Mouse (Mus musculus) limb, embryonic 13.5 days (tissue): ENCODE results near the gene Gm5795. TPM values are rescaled to one million over a fixed set of nuclear protein-coding genes. Genes with fewer than 3 reads are reported as not detected.
"Not testable (repeated sequence)": the region's sequence is repeated elsewhere in the genome, so short reads cannot be mapped to it uniquely, and the experiment has no call there.

Experiments
- ATAC-seq: fragments of 200-750 bp; cut with Nextera tagmentation; 2 replicates; pipeline ENCODE4 v1.8.0; 2017; ENCODE audit warnings: low read depth, moderate number of reproducible peaks, moderate TSS enrichment; ENCODE audit not compliant: low FRiP score
- H3K27ac ChIP-seq: fragments of 300-500 bp; sonication (generic); 2 replicates; pipeline ENCODE4 v1.5.1; 2015; ENCODE audit warnings: inconsistent platforms, mild to moderate bottlenecking, moderate library complexity
- H3K27me3 ChIP-seq: fragments of 300-500 bp; sonication (generic); 2 replicates; pipeline ENCODE4 v1.6.1; 2015; ENCODE audit warnings: mild to moderate bottlenecking, inconsistent platforms
- H3K36me3 ChIP-seq: fragments of 300-500 bp; sonication (generic); 2 replicates; pipeline ENCODE4 v1.6.1; 2015; ENCODE audit warnings: inconsistent platforms, mild to moderate bottlenecking, moderate library complexity
- H3K4me1 ChIP-seq: fragments of 300-500 bp; sonication (generic); 2 replicates; pipeline ENCODE4 v1.6.1; 2015; ENCODE audit warnings: inconsistent platforms
- H3K4me2 ChIP-seq: fragments of 300-500 bp; sonication (generic); replicated peaks from 2 replicates; pipeline ENCODE4 v1.6.1; 2015; ENCODE audit warnings: inconsistent platforms, mild to moderate bottlenecking, moderate library complexity
- H3K4me3 ChIP-seq: fragments of 300-500 bp; sonication (generic); 2 replicates; pipeline ENCODE4 v1.5.1; 2015; ENCODE audit warnings: moderate library complexity, mild to moderate bottlenecking, inconsistent platforms
- H3K9ac ChIP-seq: fragments of 300-500 bp; sonication (generic); 2 replicates; pipeline ENCODE4 v1.6.1; 2015; ENCODE audit warnings: mild to moderate bottlenecking, inconsistent platforms
- H3K9me3 ChIP-seq: fragments of 300-500 bp; sonication (generic); 2 replicates; pipeline ENCODE4 v1.6.1; 2016; ENCODE audit warnings: inconsistent platforms
- WGBS: fragments of 180-500 bp; shearing (Covaris S2); methylation state at CpG from one replicate; pipeline ENCODE4 v1.1.7; 2015; 5-methylcytosine and 5-hydroxymethylcytosine counted together
- polyA plus RNA-seq: library from polyadenylated mRNA; unstranded; fragments of >200 nt; fragmentation: Nextera tagmentation; extraction: Ambion mirVana; gene quantifications from 2 replicates; pipeline ENCODE4 v1.2.1, GENCODE M21; 2015

Gm5795 gene
- polyA plus RNA-seq = not detected in 2 replicates

- ATAC-seq = not testable (repeated sequence)
Measured at GRCm38 (mm10) chr14:3187955-3188354, at the start of gene Gm5795. Gene Gm5795 (plus strand): TSS chr14:3188255.

GRCm38 (mm10) chr14:3208272-3209152 lies 20.5 kb downstream of the Gm5795 start, which contains the start of gene D830030K20Rik:
Gene D830030K20Rik (plus strand): TSS chr14:3208488.
- Histone ChIP-seq H3K4me2 (peak within 1 kb of the TSS; percentile 84), H3K4me3 (peak within 1 kb of the TSS; percentile 49), H3K9ac (peak within 1 kb of the TSS; percentile 61)
- H3K27me3 ChIP-seq, H3K27ac ChIP-seq, H3K9me3 ChIP-seq, ATAC-seq, H3K36me3 ChIP-seq, H3K4me1 ChIP-seq: not testable (repeated sequence)
- WGBS = under 1% methylated on average over 22 of the region's 62 CpGs

More at GRCm38 (mm10) chr14:3187955-3188354, at the start of gene Gm5795:
- WGBS = no CpG with 5 or more reads among the region's 2 CpGs
- H3K9me3 ChIP-seq, H3K9ac ChIP-seq, H3K4me1 ChIP-seq, H3K27me3 ChIP-seq, H3K4me3 ChIP-seq, H3K36me3 ChIP-seq, H3K27ac ChIP-seq, H3K4me2 ChIP-seq: not testable (repeated sequence)

- not testable (repeated sequence) for H3K9me3 ChIP-seq, H3K4me2 ChIP-seq
- WGBS = 10% methylated on average over 9 of the region's 11 CpGs
Measured at GRCm38 (mm10) chr14:3209367-3209766, 21.3 kb downstream of the Gm5795 start.

More at GRCm38 (mm10) chr14:3209367-3209766, 21.3 kb downstream of the Gm5795 start:
- not testable (repeated sequence) for H3K9ac ChIP-seq, ATAC-seq, H3K4me1 ChIP-seq, H3K27me3 ChIP-seq, H3K27ac ChIP-seq, H3K36me3 ChIP-seq, H3K4me3 ChIP-seq

Other genes with a start within 250 kb of the Gm5795 start
- not detected in 2 replicates for gene Gm2888, start 158.3 kb upstream of the Gm5795 start, polyA plus RNA-seq
- 1.8 and 2.1 TPM in 2 replicates for gene Gm2897, start 139.0 kb upstream of the Gm5795 start, polyA plus RNA-seq
- gene Gm10340, start 54.3 kb upstream of the Gm5795 start, polyA plus RNA-seq = not detected in 2 replicates
- 5.1 and 5.9 TPM in 2 replicates for gene D830030K20Rik, start 20.2 kb downstream of the Gm5795 start, polyA plus RNA-seq
- not detected in 2 replicates for gene Gm2956, start 144.4 kb downstream of the Gm5795 start, polyA plus RNA-seq
- not detected in 2 replicates for gene Gm10413, start 206.8 kb downstream of the Gm5795 start, polyA plus RNA-seq
- gene Gm10409, start 224.4 kb downstream of the Gm5795 start, polyA plus RNA-seq = 0.86 and 1.3 TPM in 2 replicates
- gene Gm3005, start 239.8 kb downstream of the Gm5795 start, polyA plus RNA-seq = 1.1 and 1.2 TPM in 2 replicates